Mouse (Mus musculus) stomach, postnatal 0 days (tissue): ENCODE results near the gene Ubiad1. TPM values are rescaled to one million over a fixed set of nuclear protein-coding genes. Genes with fewer than 3 reads are reported as not detected.

Experiments
- ATAC-seq: fragments of 200-750 bp; cut with Nextera tagmentation; 2 replicates; pipeline ENCODE4 v1.8.0; 2017; ENCODE audit not compliant: low FRiP score, low TSS enrichment
- DNase-seq: peaks from one replicate; pipeline ENCODE4 v3.0.0-alpha.2; 2016; ENCODE audit warnings: low spot score
- H3K27ac ChIP-seq: fragments of 300-500 bp; sonication (generic); replicated peaks from 2 replicates; pipeline ENCODE4 v1.5.1; 2014; ENCODE audit warnings: mild to moderate bottlenecking, control low read depth
- H3K27me3 ChIP-seq: fragments of 300-500 bp; sonication (generic); 2 replicates; pipeline ENCODE4 v1.6.1; 2014; ENCODE audit warnings: low read length; ENCODE audit not compliant: control insufficient read depth, insufficient read depth
- H3K36me3 ChIP-seq: fragments of 300-500 bp; sonication (generic); 2 replicates; pipeline ENCODE4 v1.6.1; 2014; ENCODE audit warnings: low read length, mixed read lengths; ENCODE audit not compliant: control insufficient read depth, insufficient read depth
- H3K4me1 ChIP-seq: fragments of 300-500 bp; sonication (generic); replicated peaks from 2 replicates; pipeline ENCODE4 v1.6.1; 2014; ENCODE audit warnings: antibody characterized with exemption; ENCODE audit not compliant: control insufficient read depth, insufficient read depth
- H3K4me2 ChIP-seq: fragments of 300-500 bp; sonication (generic); replicated peaks from 2 replicates; pipeline ENCODE4 v1.6.1; 2014; ENCODE audit warnings: low read depth, mild to moderate bottlenecking, control low read depth, moderate library complexity
- H3K4me3 ChIP-seq: fragments of 300-500 bp; sonication (generic); 2 replicates; pipeline ENCODE4 v1.5.1; 2014; ENCODE audit warnings: low read depth, low read length, control low read depth
- H3K9ac ChIP-seq: fragments of 300-500 bp; sonication (generic); 2 replicates; pipeline ENCODE4 v1.6.1; 2014; ENCODE audit warnings: mild to moderate bottlenecking, low read length, control low read depth, mixed read lengths
- H3K9me3 ChIP-seq: fragments of 300-500 bp; sonication (generic); 2 replicates; pipeline ENCODE4 v1.6.1; 2016; ENCODE audit warnings: low read length; ENCODE audit not compliant: control insufficient read depth
- CTCF ChIP-seq: IDR thresholded peaks from 2 replicates; pipeline ENCODE4 v1.5.1; 2016; ENCODE audit warnings: antibody characterized with exemption, low read depth, mild to moderate bottlenecking, moderate library complexity
- EP300 ChIP-seq: optimal IDR thresholded peaks from 2 replicates; pipeline ENCODE3; 2016; ENCODE audit warnings: antibody characterized with exemption
- WGBS: fragments of 180-500 bp; shearing (Covaris S2); extraction: QIAGEN DNeasy Blood & Tissue Kit; methylation state at CpG from one replicate; pipeline ENCODE4 v1.1.7; 2014; 5-methylcytosine and 5-hydroxymethylcytosine counted together
- polyA plus RNA-seq: library from polyadenylated mRNA; unstranded; fragments of >200 nt; fragmentation: Nextera tagmentation; extraction: Ambion mirVana; gene quantifications from 2 replicates; pipeline ENCODE4 v1.2.1, GENCODE M21; 2015

Ubiad1 gene
- polyA plus RNA-seq, 1 experiment from 2014 or later: 9.5 TPM

- no peak for ATAC-seq
- H3K27me3 ChIP-seq: no peaks in the 10 kb centered on the region
- TF ChIP-seq EP300: no peak
- TF ChIP-seq CTCF: no peak
- WGBS: 84% methylated on average over 4 of the region's 4 CpGs
- H3K36me3 ChIP-seq: no peaks in the 10 kb centered on the region
- no peak overlapping the region for H3K4me3 ChIP-seq
- no peaks in the 10 kb centered on the region for H3K4me1 ChIP-seq
- DNase-seq: no peak
- no peak overlapping the region for H3K4me2 ChIP-seq
- H3K27ac ChIP-seq: no peak overlapping the region
- H3K9ac ChIP-seq: no peak overlapping the region
- H3K9me3 ChIP-seq: no peaks in the 10 kb centered on the region
These were observed 47.5 kb downstream of the Ubiad1 start for GRCm38 (mm10) chr4:148397113-148397512.

GRCm38 (mm10) chr4:148395875-148396274 lies 48.7 kb downstream of the Ubiad1 start:
- WGBS: 80% methylated on average over 6 of the region's 6 CpGs
- H3K27ac ChIP-seq: no peak overlapping the region
- no peaks in the 10 kb centered on the region for H3K9me3 ChIP-seq
- H3K4me3 ChIP-seq: no peak overlapping the region
- no peak for DNase-seq
- no peak for TF ChIP-seq CTCF
- no peak for TF ChIP-seq EP300
- H3K9ac ChIP-seq: no peak overlapping the region
- H3K4me2 ChIP-seq: no peak overlapping the region
- no peaks in the 10 kb centered on the region for H3K36me3 ChIP-seq
- no peaks in the 10 kb centered on the region for H3K27me3 ChIP-seq
- no peak for ATAC-seq
- no peaks in the 10 kb centered on the region for H3K4me1 ChIP-seq

- no peaks in the 10 kb centered on the region for H3K9me3 ChIP-seq
- H3K27me3 ChIP-seq: no peaks in the 10 kb centered on the region
- DNase-seq (no peak), ATAC-seq (no peak)
- no peak overlapping the region for H3K4me3 ChIP-seq
- no peak overlapping the region for H3K4me2 ChIP-seq
- TF ChIP-seq EP300 (no peak), CTCF (no peak)
- no peak overlapping the region for H3K9ac ChIP-seq
- no peaks in the 10 kb centered on the region for H3K36me3 ChIP-seq
- H3K27ac ChIP-seq: no peak overlapping the region
- 57% methylated on average over 7 of the region's 7 CpGs for WGBS
- H3K4me1 ChIP-seq: no peaks in the 10 kb centered on the region
These were observed 49.4 kb downstream of the Ubiad1 start for GRCm38 (mm10) chr4:148395198-148395597.

GRCm38 (mm10) chr4:148391714-148392310 lies 52.8 kb downstream of the Ubiad1 start:
- Histone ChIP-seq H3K4me1 (no peaks in the 10 kb centered on the region), H3K4me2 (no peak overlapping the region), H3K9me3 (no peaks in the 10 kb centered on the region), H3K27me3 (no peaks in the 10 kb centered on the region), H3K4me3 (no peak overlapping the region), H3K27ac (no peak overlapping the region), H3K9ac (no peak overlapping the region), H3K36me3 (no peaks in the 10 kb centered on the region)
- no peak for ATAC-seq
- DNase-seq: no peak
- TF ChIP-seq CTCF: no peak
- no peak for TF ChIP-seq EP300
- WGBS: 62% methylated on average over 21 of the region's 21 CpGs

GRCm38 (mm10) chr4:148389635-148390034 lies 54.9 kb downstream of the Ubiad1 start:
- ATAC-seq: no peak
- WGBS: 41% methylated on average over 7 of the region's 7 CpGs

GRCm38 (mm10) chr4:148389047-148389446 lies 55.5 kb downstream of the Ubiad1 start:
- H3K27me3 ChIP-seq: no peaks in the 10 kb centered on the region
- no peak overlapping the region for H3K4me2 ChIP-seq
- H3K27ac ChIP-seq: no peak overlapping the region
- no peaks in the 10 kb centered on the region for H3K36me3 ChIP-seq
- H3K9me3 ChIP-seq: no peaks in the 10 kb centered on the region
- no peak for ATAC-seq
- no peak overlapping the region for H3K4me3 ChIP-seq
- no peaks in the 10 kb centered on the region for H3K4me1 ChIP-seq
- TF ChIP-seq CTCF (peak; percentile 49), EP300 (no peak)
- DNase-seq: no peak
- 61% methylated on average over 6 of the region's 6 CpGs for WGBS
- no peak overlapping the region for H3K9ac ChIP-seq

More at GRCm38 (mm10) chr4:148389635-148390034, 54.9 kb downstream of the Ubiad1 start:
- Histone ChIP-seq H3K9me3 (no peaks in the 10 kb centered on the region), H3K4me3 (no peak overlapping the region), H3K4me1 (no peaks in the 10 kb centered on the region), H3K27ac (no peak overlapping the region), H3K9ac (no peak overlapping the region), H3K4me2 (no peak overlapping the region), H3K36me3 (no peaks in the 10 kb centered on the region), H3K27me3 (no peaks in the 10 kb centered on the region)
- no peak for DNase-seq
- TF ChIP-seq CTCF (no peak), EP300 (no peak)
